Mouse (Mus musculus): ENCODE measurements at regions not wholly inside any gene's neighbourhood (a gene's known extent, or its start where the extent isn't known, plus 50 kb on each side); places are given as distances from the start of the nearest gene placed in this dataset.

GRCm38 (mm10) chr1:137195065-137195620 is 234.9 kb upstream of the Nr5a2 start:
- Histone ChIP-seq H3K27ac (ENCODE audit: low read length) (0 out of 2 replicates have a peak overlapping the region, but pooled peaks have one; percentile 43), H3K4me2 (replicated peaks; ENCODE audit: low read depth, low read length) (no peak overlapping the region), H3K4me3 (ENCODE audit: low read length) (no peak overlapping the region), H3K9me3 (ENCODE audit: low read length) (no peaks in the 10 kb centered on the region), H3K4me1 (ENCODE audit: insufficient read depth, low read length) (no peaks in the 10 kb centered on the region), H3K9ac (replicated peaks; ENCODE audit: low read length) (no peak overlapping the region), H3K27me3 (ENCODE audit: insufficient read depth, low read length) (no peaks in the 10 kb centered on the region), H3K36me3 (ENCODE audit: insufficient read depth, low read length) (no peaks in the 10 kb centered on the region)
- 58% methylated on average over 3 of the region's 3 CpGs for WGBS
- peak; percentile 71 for ATAC-seq (ENCODE audit: low FRiP score, low TSS enrichment)

GRCm38 (mm10) chr1:137178231-137178630 is 218.0 kb upstream of the Nr5a2 start:
- no peak overlapping the region for H3K27ac ChIP-seq (ENCODE audit: low read length)
- ATAC-seq (ENCODE audit: low FRiP score, low TSS enrichment), result no peak
- no peaks in the 10 kb centered on the region for H3K36me3 ChIP-seq (ENCODE audit: insufficient read depth, low read length)
- WGBS, result 90% methylated on average over 4 of the region's 4 CpGs
- no peaks in the 10 kb centered on the region for H3K27me3 ChIP-seq (ENCODE audit: insufficient read depth, low read length)
- 0 out of 2 replicates have a peak, but pooled peaks cover 3% of the 10 kb centered on the region for H3K4me1 ChIP-seq (ENCODE audit: insufficient read depth, low read length)
- no peak overlapping the region for H3K4me2 ChIP-seq (replicated peaks; ENCODE audit: low read depth, low read length)
- no peak overlapping the region for H3K9ac ChIP-seq (replicated peaks; ENCODE audit: low read length)
- H3K4me3 ChIP-seq (ENCODE audit: low read length), result no peak overlapping the region
- no peaks in the 10 kb centered on the region for H3K9me3 ChIP-seq (ENCODE audit: low read length)

- Histone ChIP-seq H3K36me3 (ENCODE audit: insufficient read depth, low read length) (no peaks in the 10 kb centered on the region), H3K4me2 (replicated peaks; ENCODE audit: low read depth, low read length) (no peak overlapping the region), H3K4me3 (ENCODE audit: low read length) (no peak overlapping the region), H3K4me1 (ENCODE audit: insufficient read depth, low read length) (no peaks in the 10 kb centered on the region), H3K9ac (replicated peaks; ENCODE audit: low read length) (no peak overlapping the region), H3K27me3 (ENCODE audit: insufficient read depth, low read length) (no peaks in the 10 kb centered on the region), H3K9me3 (ENCODE audit: low read length) (no peaks in the 10 kb centered on the region), H3K27ac (ENCODE audit: low read length) (no peak overlapping the region)
- WGBS, result 77% methylated on average over 15 of the region's 15 CpGs
- ATAC-seq (ENCODE audit: low FRiP score, low TSS enrichment), result no peak
These were observed 216.4 kb upstream of the Nr5a2 start for GRCm38 (mm10) chr1:137176696-137177095.

GRCm38 (mm10) chr1:137174081-137174480 is 213.8 kb upstream of the Nr5a2 start:
- H3K4me3 ChIP-seq (ENCODE audit: low read length), result no peak overlapping the region
- H3K27me3 ChIP-seq (ENCODE audit: insufficient read depth, low read length), result no peaks in the 10 kb centered on the region
- H3K9ac ChIP-seq (replicated peaks; ENCODE audit: low read length), result no peak overlapping the region
- ATAC-seq (ENCODE audit: low FRiP score, low TSS enrichment), result no peak
- 64% methylated on average over 5 of the region's 5 CpGs for WGBS
- H3K9me3 ChIP-seq (ENCODE audit: low read length), result no peaks in the 10 kb centered on the region
- H3K4me1 ChIP-seq (ENCODE audit: insufficient read depth, low read length), result no peaks in the 10 kb centered on the region
- no peak overlapping the region for H3K27ac ChIP-seq (ENCODE audit: low read length)
- H3K36me3 ChIP-seq (ENCODE audit: insufficient read depth, low read length), result no peaks in the 10 kb centered on the region
- H3K4me2 ChIP-seq (replicated peaks; ENCODE audit: low read depth, low read length), result no peak overlapping the region

GRCm38 (mm10) chr1:137172128-137172527 is 211.9 kb upstream of the Nr5a2 start:
- no peak overlapping the region for H3K9ac ChIP-seq (replicated peaks; ENCODE audit: low read length)
- H3K27ac ChIP-seq (ENCODE audit: low read length), result no peak overlapping the region
- H3K4me3 ChIP-seq (ENCODE audit: low read length), result no peak overlapping the region
- H3K9me3 ChIP-seq (ENCODE audit: low read length), result no peaks in the 10 kb centered on the region
- no peaks in the 10 kb centered on the region for H3K27me3 ChIP-seq (ENCODE audit: insufficient read depth, low read length)
- H3K36me3 ChIP-seq (ENCODE audit: insufficient read depth, low read length), result no peaks in the 10 kb centered on the region
- WGBS, result 86% methylated on average over 6 of the region's 6 CpGs
- H3K4me1 ChIP-seq (ENCODE audit: insufficient read depth, low read length), result no peaks in the 10 kb centered on the region
- ATAC-seq (ENCODE audit: low FRiP score, low TSS enrichment), result no peak
- no peak overlapping the region for H3K4me2 ChIP-seq (replicated peaks; ENCODE audit: low read depth, low read length)

- 65% methylated on average over 5 of the region's 5 CpGs for WGBS
- no peaks in the 10 kb centered on the region for H3K36me3 ChIP-seq (ENCODE audit: insufficient read depth, low read length)
- H3K4me2 ChIP-seq (replicated peaks; ENCODE audit: low read depth, low read length), result no peak overlapping the region
- H3K4me1 ChIP-seq (ENCODE audit: insufficient read depth, low read length), result no peaks in the 10 kb centered on the region
- ATAC-seq (ENCODE audit: low FRiP score, low TSS enrichment), result no peak
- no peak overlapping the region for H3K4me3 ChIP-seq (ENCODE audit: low read length)
- H3K9ac ChIP-seq (replicated peaks; ENCODE audit: low read length), result no peak overlapping the region
- H3K27me3 ChIP-seq (ENCODE audit: insufficient read depth, low read length), result no peaks in the 10 kb centered on the region
- H3K27ac ChIP-seq (ENCODE audit: low read length), result no peak overlapping the region
- no peaks in the 10 kb centered on the region for H3K9me3 ChIP-seq (ENCODE audit: low read length)
These were observed 211.2 kb upstream of the Nr5a2 start for GRCm38 (mm10) chr1:137171451-137171850.

GRCm38 (mm10) chr1:137147891-137148290 is 187.6 kb upstream of the Nr5a2 start:
- Histone ChIP-seq H3K36me3 (ENCODE audit: insufficient read depth, low read length) (no peaks in the 10 kb centered on the region), H3K27me3 (ENCODE audit: insufficient read depth, low read length) (no peaks in the 10 kb centered on the region; the same call in 1 of the 2 replicates), H3K4me1 (ENCODE audit: insufficient read depth, low read length) (peaks cover 5% of the 10 kb centered on the region; the same call in 1 of the 2 replicates), H3K9ac (replicated peaks; ENCODE audit: low read length) (no peak overlapping the region), H3K9me3 (ENCODE audit: low read length) (no peaks in the 10 kb centered on the region), H3K27ac (ENCODE audit: low read length) (no peak overlapping the region), H3K4me3 (ENCODE audit: low read length) (no peak overlapping the region), H3K4me2 (replicated peaks; ENCODE audit: low read depth, low read length) (no peak overlapping the region)
- ATAC-seq (ENCODE audit: low FRiP score, low TSS enrichment), result 0 out of 2 replicates have a peak, but pooled peaks have one; percentile 31
- WGBS, result 38% methylated on average over 3 of the region's 3 CpGs

GRCm38 (mm10) chr1:137141879-137142570 is 181.8 kb upstream of the Nr5a2 start:
- peaks cover 7% of the 10 kb centered on the region for H3K4me1 ChIP-seq (ENCODE audit: insufficient read depth, low read length)
- no peaks in the 10 kb centered on the region for H3K36me3 ChIP-seq (ENCODE audit: insufficient read depth, low read length)
- H3K9me3 ChIP-seq (ENCODE audit: low read length), result no peaks in the 10 kb centered on the region
- H3K9ac ChIP-seq (replicated peaks; ENCODE audit: low read length), result no peak overlapping the region
- WGBS, result 6% methylated on average over 13 of the region's 13 CpGs
- peak; percentile 89; the same call in 1 of the 2 replicates for ATAC-seq (ENCODE audit: low FRiP score, low TSS enrichment)
- peak overlapping the region; percentile 16; the same call in 1 of the 2 replicates for H3K4me3 ChIP-seq (ENCODE audit: low read length)
- no peak overlapping the region for H3K27ac ChIP-seq (ENCODE audit: low read length)
- peaks cover 3% of the 10 kb centered on the region; the same call in 1 of the 2 replicates for H3K27me3 ChIP-seq (ENCODE audit: insufficient read depth, low read length)
- peak overlapping the region; percentile 46 for H3K4me2 ChIP-seq (replicated peaks; ENCODE audit: low read depth, low read length)

GRCm38 (mm10) chr1:137141372-137141771 is 181.1 kb upstream of the Nr5a2 start:
- no peak for ATAC-seq (ENCODE audit: low FRiP score, low TSS enrichment)
- no peak overlapping the region for H3K4me2 ChIP-seq (replicated peaks; ENCODE audit: low read depth, low read length)
- H3K4me3 ChIP-seq (ENCODE audit: low read length), result no peak overlapping the region
- no peaks in the 10 kb centered on the region for H3K36me3 ChIP-seq (ENCODE audit: insufficient read depth, low read length)
- H3K4me1 ChIP-seq (ENCODE audit: insufficient read depth, low read length), result peaks cover 7% of the 10 kb centered on the region
- H3K9me3 ChIP-seq (ENCODE audit: low read length), result no peaks in the 10 kb centered on the region
- WGBS, result 48% methylated on average over 5 of the region's 5 CpGs
- peaks cover 3% of the 10 kb centered on the region; the same call in 1 of the 2 replicates for H3K27me3 ChIP-seq (ENCODE audit: insufficient read depth, low read length)
- no peak overlapping the region for H3K9ac ChIP-seq (replicated peaks; ENCODE audit: low read length)
- H3K27ac ChIP-seq (ENCODE audit: low read length), result no peak overlapping the region

GRCm38 (mm10) chr1:137136156-137136555 is 175.9 kb upstream of the Nr5a2 start:
- no peaks in the 10 kb centered on the region for H3K9me3 ChIP-seq (ENCODE audit: low read length)
- ATAC-seq (ENCODE audit: low FRiP score, low TSS enrichment), result no peak
- no peaks in the 10 kb centered on the region for H3K36me3 ChIP-seq (ENCODE audit: insufficient read depth, low read length)
- H3K9ac ChIP-seq (replicated peaks; ENCODE audit: low read length), result no peak overlapping the region
- H3K4me2 ChIP-seq (replicated peaks; ENCODE audit: low read depth, low read length), result no peak overlapping the region
- WGBS, result 81% methylated on average over 7 of the region's 7 CpGs
- no peaks in the 10 kb centered on the region; the same call in 1 of the 2 replicates for H3K4me1 ChIP-seq (ENCODE audit: insufficient read depth, low read length)
- H3K4me3 ChIP-seq (ENCODE audit: low read length), result no peak overlapping the region
- no peak overlapping the region for H3K27ac ChIP-seq (ENCODE audit: low read length)
- H3K27me3 ChIP-seq (ENCODE audit: insufficient read depth, low read length), result peaks cover 3% of the 10 kb centered on the region; the same call in 1 of the 2 replicates
